Mouse (Mus musculus): Measurements from ENCODE around the gene Ostc.

- no peak for TF ChIP-seq CTCF (IDR thresholded peaks at IDR 0.05; ENCODE audit: control insufficient read depth, insufficient read depth, low read length)
- no peak for TF ChIP-seq POLR2A (IDR thresholded peaks at IDR 0.05; ENCODE audit: borderline replicate concordance, control insufficient read depth, low read depth, low read length)
Observed at GRCm38 (mm10) chr3:130737652-130738361, 28.6 kb upstream of the Ostc start.

All from bone marrow, adult 2 months (tissue).